Mouse (Mus musculus) lung, postnatal 0 days (tissue): ENCODE measurements around the gene Adam22. TPM values are rescaled to one million over a fixed set of nuclear protein-coding genes. Genes with fewer than 3 reads are reported as not detected.

Experiments
- ATAC-seq: fragments of 200-750 bp; cut with Nextera tagmentation; 2 replicates; pipeline ENCODE4 v1.8.0; 2017; ENCODE audit warnings: moderate library complexity
- DNase-seq: peaks from one replicate; pipeline ENCODE4 v3.0.0-alpha.2; 2016; ENCODE audit warnings: low spot score
- H3K27ac ChIP-seq: fragments of 300-500 bp; sonication (generic); 2 replicates; pipeline ENCODE4 v1.5.1; 2014; ENCODE audit warnings: antibody characterized with exemption, mild to moderate bottlenecking, low read length, mixed read lengths
- H3K27me3 ChIP-seq: fragments of 300-500 bp; sonication (generic); replicated peaks from 2 replicates; pipeline ENCODE4 v1.6.1; 2014; ENCODE audit warnings: low read length, mixed read lengths; ENCODE audit not compliant: insufficient read depth
- H3K36me3 ChIP-seq: fragments of 300-500 bp; sonication (generic); 2 replicates; pipeline ENCODE4 v1.6.1; 2014; ENCODE audit warnings: low read length, mixed read lengths; ENCODE audit not compliant: insufficient read depth
- H3K4me1 ChIP-seq: fragments of 300-500 bp; sonication (generic); 2 replicates; pipeline ENCODE4 v1.6.1; 2014; ENCODE audit warnings: antibody characterized with exemption, low read depth, low read length, mixed read lengths; ENCODE audit not compliant: insufficient read depth
- H3K4me2 ChIP-seq: fragments of 300-500 bp; sonication (generic); replicated peaks from 2 replicates; pipeline ENCODE4 v1.6.1; 2014; ENCODE audit warnings: low read depth, mild to moderate bottlenecking, low read length, moderate library complexity, mixed read lengths
- H3K4me3 ChIP-seq: fragments of 300-500 bp; sonication (generic); 2 replicates; pipeline ENCODE4 v1.5.1; 2014; ENCODE audit warnings: low read depth, low read length
- H3K9ac ChIP-seq: fragments of 300-500 bp; sonication (generic); replicated peaks from 2 replicates; pipeline ENCODE4 v1.6.1; 2014; ENCODE audit warnings: low read depth, mild to moderate bottlenecking
- H3K9me3 ChIP-seq: fragments of 300-500 bp; sonication (generic); 2 replicates; pipeline ENCODE4 v1.6.1; 2016; ENCODE audit warnings: low read length, mixed read lengths
- CTCF ChIP-seq: IDR thresholded peaks from 2 replicates; pipeline ENCODE4 v1.5.1; 2016; ENCODE audit warnings: antibody characterized with exemption, mild to moderate bottlenecking
- EP300 ChIP-seq: IDR thresholded peaks from 2 replicates; pipeline ENCODE4 v1.6.1; 2016; ENCODE audit warnings: antibody characterized with exemption, mild to moderate bottlenecking, control low read depth
- WGBS: fragments of 180-500 bp; shearing (Covaris S2); extraction: QIAGEN DNeasy Blood & Tissue Kit; methylation state at CpG from one replicate; pipeline ENCODE4 v1.1.7; 2014; 5-methylcytosine and 5-hydroxymethylcytosine counted together
- polyA plus RNA-seq: library from polyadenylated mRNA; unstranded; fragments of >200 nt; fragmentation: Nextera tagmentation; extraction: Ambion mirVana; gene quantifications from 2 replicates; pipeline ENCODE4 v1.2.1, GENCODE M21; 2015

Adam22 gene
- polyA plus RNA-seq, 1 experiment from 2014 or later: 2.6 TPM

GRCm38 (mm10) chr5:8062469-8062868 lies 305.5 kb downstream of the Adam22 start:
- peaks cover 3% of the 10 kb centered on the region; the same call in 1 of the 2 replicates for H3K4me1 ChIP-seq
- no peak overlapping the region for H3K27ac ChIP-seq
- no peak overlapping the region for H3K4me2 ChIP-seq
- 96% methylated on average over 2 of the region's 2 CpGs for WGBS
- no peaks in the 10 kb centered on the region for H3K27me3 ChIP-seq
- H3K9ac ChIP-seq: no peak overlapping the region
- DNase-seq (no peak), ATAC-seq (no peak)
- H3K9me3 ChIP-seq: no peaks in the 10 kb centered on the region
- peaks cover 30% of the 10 kb centered on the region for H3K36me3 ChIP-seq
- TF ChIP-seq EP300 (no peak), CTCF (no peak)
- no peak overlapping the region for H3K4me3 ChIP-seq

GRCm38 (mm10) chr5:8058056-8058455 lies 309.9 kb downstream of the Adam22 start:
- WGBS: 84% methylated on average over 7 of the region's 7 CpGs
- H3K36me3 ChIP-seq: peaks cover 5% of the 10 kb centered on the region; the same call in 1 of the 2 replicates
- H3K27me3 ChIP-seq: no peaks in the 10 kb centered on the region
- H3K27ac ChIP-seq: no peak overlapping the region
- no peak for ATAC-seq
- no peak overlapping the region for H3K9ac ChIP-seq
- peaks cover 7% of the 10 kb centered on the region; the same call in 1 of the 2 replicates for H3K4me1 ChIP-seq
- no peak for DNase-seq
- no peaks in the 10 kb centered on the region for H3K9me3 ChIP-seq
- no peak for TF ChIP-seq EP300
- TF ChIP-seq CTCF: no peak
- H3K4me3 ChIP-seq: no peak overlapping the region
- H3K4me2 ChIP-seq: no peak overlapping the region

DNA sequence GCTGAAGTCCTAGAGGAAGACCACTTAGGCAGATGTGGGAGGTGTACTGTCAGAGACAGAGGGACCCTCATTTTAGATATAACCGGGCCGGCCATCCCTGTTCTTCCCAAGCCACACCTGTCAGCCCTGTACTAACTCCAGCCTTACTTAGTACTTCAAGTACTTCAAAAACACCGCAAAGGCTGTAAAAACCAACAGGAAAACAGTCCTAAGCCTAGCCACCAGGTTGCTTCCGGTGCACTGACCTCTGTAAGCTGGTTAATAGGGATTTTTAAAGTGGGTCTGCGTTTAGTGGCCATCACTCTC lies 311.0 kb downstream of the Adam22 start:
- ATAC-seq: no peak
- H3K4me3 ChIP-seq: peak overlapping the region; percentile 82

GRCm38 (mm10) chr5:8056141-8057017 lies 311.6 kb downstream of the Adam22 start:
- WGBS: under 1% methylated on average over 40 of the region's 60 CpGs
- DNase-seq (peak; percentile 93), ATAC-seq (peak; percentile 99)
- Histone ChIP-seq H3K36me3 (no peaks in the 10 kb centered on the region), H3K27me3 (no peaks in the 10 kb centered on the region), H3K4me1 (peaks cover 7% of the 10 kb centered on the region; the same call in 1 of the 2 replicates), H3K9ac (peak overlapping the region; percentile 92), H3K4me2 (peak overlapping the region; percentile 74), H3K4me3 (peak overlapping the region; percentile 82), H3K9me3 (no peaks in the 10 kb centered on the region), H3K27ac (peak overlapping the region; percentile 98)
- peak; percentile 51 for TF ChIP-seq CTCF
- peak; percentile 27; the same call in 1 of the 2 replicates for TF ChIP-seq EP300

More for the DNA sequence above, 311.0 kb downstream of the Adam22 start:
- Histone ChIP-seq H3K27me3 (no peaks in the 10 kb centered on the region), H3K36me3 (no peaks in the 10 kb centered on the region), H3K4me2 (peak overlapping the region; percentile 74), H3K9ac (peak overlapping the region; percentile 92), H3K27ac (peak overlapping the region; percentile 98), H3K4me1 (peaks cover 7% of the 10 kb centered on the region; the same call in 1 of the 2 replicates), H3K9me3 (no peaks in the 10 kb centered on the region)
- 36% methylated on average over 5 of the region's 5 CpGs for WGBS
- DNase-seq: no peak
- TF ChIP-seq CTCF (no peak), EP300 (no peak)

DNA sequence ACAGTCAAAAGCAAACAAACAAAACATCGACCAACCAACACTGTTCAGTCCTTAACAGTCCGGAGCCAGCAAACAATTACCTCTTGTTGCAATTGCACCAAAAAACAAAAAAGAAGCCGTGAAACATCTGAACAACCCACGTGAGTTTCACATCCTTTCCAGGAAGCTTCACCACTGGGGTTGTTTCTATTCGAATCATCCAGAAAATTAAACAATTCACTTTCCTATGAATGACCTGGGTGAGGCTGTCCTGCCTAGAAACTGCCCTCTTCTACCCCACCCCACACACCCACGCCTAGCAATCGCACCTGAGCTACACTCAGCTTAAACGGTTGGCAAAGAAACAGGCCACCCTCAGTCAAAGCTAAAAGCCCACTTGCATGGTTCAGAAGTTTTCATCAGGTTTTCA lies 312.2 kb downstream of the Adam22 start:
- no peak for TF ChIP-seq CTCF
- TF ChIP-seq EP300: no peak
- 12% methylated on average over 8 of the region's 8 CpGs for WGBS
- no peaks in the 10 kb centered on the region for H3K27me3 ChIP-seq
- peak overlapping the region; percentile 74 for H3K4me2 ChIP-seq
- peak overlapping the region; percentile 98 for H3K27ac ChIP-seq
- peak overlapping the region; percentile 92 for H3K9ac ChIP-seq
- H3K9me3 ChIP-seq: no peaks in the 10 kb centered on the region
- ATAC-seq (peak; percentile 34), DNase-seq (no peak)
- H3K36me3 ChIP-seq: no peaks in the 10 kb centered on the region
- peak overlapping the region; percentile 82 for H3K4me3 ChIP-seq
- peaks cover 7% of the 10 kb centered on the region; the same call in 1 of the 2 replicates for H3K4me1 ChIP-seq

DNA sequence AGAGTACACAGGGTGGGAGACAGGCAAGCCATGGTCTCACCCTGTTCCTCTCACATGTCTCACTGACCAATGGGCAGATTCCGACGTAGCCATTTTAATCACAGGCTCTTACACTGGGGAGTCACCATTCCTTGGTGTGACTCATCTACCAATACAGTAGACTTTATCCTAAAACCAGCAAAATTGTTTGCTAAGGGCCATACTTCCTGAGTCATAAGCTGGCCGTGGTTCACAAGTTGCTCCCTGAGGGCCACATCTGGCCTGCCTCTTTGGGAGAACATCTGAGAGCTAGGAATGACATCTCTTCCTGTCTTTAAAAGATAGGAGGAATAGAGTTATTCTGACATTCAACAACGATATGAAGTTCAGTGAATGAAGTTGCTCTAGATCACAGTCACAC lies 314.1 kb downstream of the Adam22 start:
- Histone ChIP-seq H3K27ac (no peak overlapping the region), H3K36me3 (no peaks in the 10 kb centered on the region), H3K9ac (no peak overlapping the region), H3K9me3 (no peaks in the 10 kb centered on the region), H3K4me3 (no peak overlapping the region), H3K4me1 (peaks cover 7% of the 10 kb centered on the region; the same call in 1 of the 2 replicates), H3K27me3 (no peaks in the 10 kb centered on the region), H3K4me2 (no peak overlapping the region)
- ATAC-seq (no peak), DNase-seq (no peak)
- TF ChIP-seq EP300 (no peak), CTCF (no peak)
- 84% methylated on average over 4 of the region's 4 CpGs for WGBS
